Mouse (Mus musculus) lung, postnatal 0 days (tissue): ENCODE data around the gene Gchfr.

Experiments used
- CTCF ChIP-seq: IDR thresholded peaks from 2 replicates; pipeline ENCODE4 v1.5.1; 2016; ENCODE audit warnings: antibody characterized with exemption, mild to moderate bottlenecking
- EP300 ChIP-seq: IDR thresholded peaks from 2 replicates; pipeline ENCODE4 v1.6.1; 2016; ENCODE audit warnings: antibody characterized with exemption, mild to moderate bottlenecking, control low read depth

DNA sequence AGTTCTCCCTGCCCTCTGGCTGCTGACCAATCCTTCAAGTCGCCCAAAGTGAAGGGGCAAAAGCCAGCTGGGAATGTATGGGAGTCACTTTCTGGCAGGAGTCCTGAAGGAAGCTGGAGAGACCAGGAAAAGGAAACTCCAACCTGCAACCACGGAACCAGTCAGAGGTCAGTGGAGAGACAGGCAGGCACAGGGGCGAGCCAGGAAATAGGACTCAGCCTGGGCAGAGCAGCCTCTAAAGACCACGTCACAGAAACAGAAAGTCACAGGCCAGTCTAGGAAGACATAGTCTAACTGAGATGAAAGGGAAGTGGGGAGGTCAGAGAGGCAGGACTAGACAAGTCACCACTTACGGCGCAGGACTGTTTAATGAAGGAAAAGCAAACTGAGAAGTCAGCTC is 8.0 kb downstream of the Gchfr start:
- no peak for TF ChIP-seq CTCF
- no peak for TF ChIP-seq EP300
